Mouse (Mus musculus) retina, postnatal 7 days (tissue): Measurements from ENCODE around the gene Serpina3b.

Source experiments
- DNase-seq: peaks from one replicate; pipeline ENCODE4 v3.0.0-alpha.2; 2012; ENCODE audit warnings: low read depth, low spot score

The Serpina3b gene

GRCm38 (mm10) chr12:104175636-104176035 lies 47.8 kb downstream of the Serpina3b start:
- DNase-seq, result no peak

GRCm38 (mm10) chr12:104178577-104178976 lies 50.8 kb downstream of the Serpina3b start:
- DNase-seq, result no peak

DNA sequence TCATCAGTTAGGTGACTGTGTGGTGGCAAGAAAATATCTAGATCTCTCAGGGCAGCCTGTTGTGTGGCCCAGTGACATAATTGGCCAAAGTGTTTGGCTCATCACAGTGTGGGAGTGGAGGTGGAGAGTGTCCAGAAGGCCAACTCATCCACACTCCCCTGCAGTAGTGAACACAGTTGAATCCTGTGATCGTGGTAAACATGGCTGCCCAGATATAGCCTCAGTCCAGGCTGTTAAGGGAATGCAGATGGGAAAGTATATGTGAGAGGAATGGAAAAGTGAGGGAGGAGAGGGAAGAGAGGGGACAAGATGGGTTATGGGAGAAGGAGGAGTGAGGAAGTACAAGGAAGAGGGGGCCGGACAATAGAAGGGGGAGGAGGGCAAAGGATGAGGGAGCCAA lies 51.2 kb downstream of the Serpina3b start:
- no peak for DNase-seq

DNA sequence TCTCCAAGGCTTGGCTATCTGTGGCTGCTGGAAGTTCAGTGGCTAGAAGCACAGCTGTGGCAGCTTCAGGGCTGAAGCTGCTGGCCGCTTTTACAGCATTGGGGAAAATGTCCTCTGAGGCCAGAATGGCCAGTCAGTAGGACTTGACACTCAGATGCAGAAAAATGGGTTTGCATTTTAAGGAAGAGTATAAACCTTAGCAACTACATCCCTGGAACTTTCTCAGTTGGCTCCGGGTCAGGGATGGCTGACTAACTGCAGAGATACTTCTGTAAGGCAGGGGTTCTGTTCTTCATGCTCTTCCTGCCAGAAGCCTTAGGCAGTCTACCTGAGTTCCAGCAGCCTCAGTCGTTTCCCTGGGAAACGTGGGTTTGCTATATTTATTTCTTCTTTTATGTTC lies 57.2 kb downstream of the Serpina3b start:
- DNase-seq, result no peak

GRCm38 (mm10) chr12:104186041-104186581 lies 58.3 kb downstream of the Serpina3b start:
- DNase-seq, result no peak
